Mouse (Mus musculus) c-Kit-positive CD71-positive TER-119-negative erythroid progenitor cells, embryonic 14.5 days (primary cell): ENCODE data around the gene Aqp1.

Source experiments
- DNase-seq: peaks from one replicate; pipeline ENCODE4 v3.0.0-alpha.2; 2013; ENCODE audit warnings: low read depth

The Aqp1 gene

GRCm38 (mm10) chr6:55335989-55336514, at the start of gene Aqp1:
Gene Aqp1 (plus strand): TSS chr6:55336432.
- DNase-seq, result no peak

- no peak for DNase-seq
Measured at GRCm38 (mm10) chr6:55288007-55288602, 48.1 kb upstream of the Aqp1 start.

- no peak for DNase-seq
Measured at GRCm38 (mm10) chr6:55294549-55295131, 41.6 kb upstream of the Aqp1 start.

- no peak for DNase-seq
Measured at GRCm38 (mm10) chr6:55295325-55295724, 40.9 kb upstream of the Aqp1 start.

- DNase-seq, result peak; percentile 51
Measured at GRCm38 (mm10) chr6:55299482-55299881, 36.8 kb upstream of the Aqp1 start.

GRCm38 (mm10) chr6:55299917-55300316, 36.3 kb upstream of the Aqp1 start:
- DNase-seq, result no peak

- DNase-seq, result no peak
Measured at GRCm38 (mm10) chr6:55300704-55301103, 35.5 kb upstream of the Aqp1 start.

- no peak for DNase-seq
Measured at GRCm38 (mm10) chr6:55310179-55310578, 26.1 kb upstream of the Aqp1 start.

GRCm38 (mm10) chr6:55311962-55312361, 24.3 kb upstream of the Aqp1 start:
- DNase-seq, result no peak

GRCm38 (mm10) chr6:55313893-55314292, 22.3 kb upstream of the Aqp1 start:
- DNase-seq, result no peak

- no peak for DNase-seq
Measured at GRCm38 (mm10) chr6:55314628-55315027, 21.6 kb upstream of the Aqp1 start.

GRCm38 (mm10) chr6:55318597-55318996, 17.6 kb upstream of the Aqp1 start:
- DNase-seq, result no peak

- DNase-seq, result no peak
Measured at GRCm38 (mm10) chr6:55319585-55320551, 16.4 kb upstream of the Aqp1 start.

- no peak for DNase-seq
Measured at GRCm38 (mm10) chr6:55320894-55321293, 15.3 kb upstream of the Aqp1 start.

GRCm38 (mm10) chr6:55321518-55321917, 14.7 kb upstream of the Aqp1 start:
- no peak for DNase-seq

- DNase-seq, result no peak
Measured at GRCm38 (mm10) chr6:55322980-55323379, 13.3 kb upstream of the Aqp1 start.

GRCm38 (mm10) chr6:55323908-55324634, 12.2 kb upstream of the Aqp1 start:
- DNase-seq, result peak; percentile 90

- no peak for DNase-seq
Measured at GRCm38 (mm10) chr6:55324785-55325184, 11.4 kb upstream of the Aqp1 start.

GRCm38 (mm10) chr6:55326299-55326698, 9.9 kb upstream of the Aqp1 start:
- no peak for DNase-seq

GRCm38 (mm10) chr6:55327326-55327725, 8.9 kb upstream of the Aqp1 start:
- DNase-seq, result no peak

GRCm38 (mm10) chr6:55328179-55328578, 8.1 kb upstream of the Aqp1 start:
- no peak for DNase-seq

- no peak for DNase-seq
Measured at GRCm38 (mm10) chr6:55331315-55331714, 4.9 kb upstream of the Aqp1 start.
